26 mouse cellular contexts compared by ENCODE assay signal in genomic region chr5:20876934-20877426, GRCm38 (mm10). TPM values are rescaled to one million over a fixed set of nuclear protein-coding genes. Genes with fewer than 3 reads are reported as not detected.
DNase-seq lines count a peak whose midpoint lies in the region; ATAC-seq and TF ChIP-seq lines count a peak whose summit lies in the region.
"Had no signal": no experiment of that assay in that cellular context is flagged by ENCODE, and none has a peak within 500 bp of the region (broad histone marks: within the 10 kb centered on the region; RNA-seq: fewer than 3 reads in every experiment).

No protein-coding gene starts in this region.

- no peak for DNase-seq in gastrocnemius, adult 2 months
- no peak for DNase-seq in gastrocnemius, adult 18-20 months (ENCODE audit: low spot score)
- peak; percentile 37 for DNase-seq in CD4-positive, CD25-positive, alpha-beta regulatory T cell, adult 2 months (ENCODE audit: low read depth, low spot score)
- DNase-seq in MEL (ENCODE audit: low read depth, low spot score): no peak
- DNase-seq: adrenal gland, adult 8-10 months; adrenal gland, postnatal 14 days; adrenal gland, postnatal 36 days; B cell, adult 2 months; cerebellum, adult 11-12 months; cerebellum, adult 2 months; cerebellum, adult 9-10 months; cerebellum, postnatal 10 days; cerebellum, postnatal 36 days; embryo, embryonic 11 days had no signal

- TF ChIP-seq POLR2A in MEL (IDR thresholded peaks at IDR 0.05; ENCODE audit: control insufficient read depth in 1 of 2, insufficient read depth in 1 of 2, low read depth in 1 of 2, low read length in 2 of 2, poor library complexity in 1 of 2): no peak

- no peaks in the 10 kb centered on the region for H3K27me3 ChIP-seq in MEL (ENCODE audit: control insufficient read depth in 1 of 2, insufficient read depth in 2 of 2, low read length in 2 of 2)
- H3K27me3 ChIP-seq: CH12.LX; embryonic facial prominence, embryonic 13.5 days; embryonic facial prominence, embryonic 15.5 days; forebrain, embryonic 12.5 days had no signal

- H3K79me2 ChIP-seq in MEL (ENCODE audit: control insufficient read depth, insufficient read depth, low read length, poor library complexity): peaks cover 59% of the 10 kb centered on the region

- H3K36me3 ChIP-seq in MEL (ENCODE audit: control insufficient read depth in 1 of 2, insufficient read depth in 2 of 2, low read length in 2 of 2): peaks cover 0 to 46% of the 10 kb centered on the region in 2 experiments; a peak in 2 of 4 replicates
- H3K36me3 ChIP-seq: embryonic facial prominence, embryonic 13.5 days; embryonic facial prominence, embryonic 15.5 days; forebrain, embryonic 12.5 days had no signal

- no peaks in the 10 kb centered on the region for H3K9me3 ChIP-seq in MEL (replicated peaks; ENCODE audit: insufficient read depth, low read length)
- H3K9me3 ChIP-seq: embryonic facial prominence, embryonic 13.5 days; embryonic facial prominence, embryonic 15.5 days; forebrain, embryonic 10.5 days; forebrain, embryonic 12.5 days; G1E had no signal

- H3K9ac ChIP-seq in MEL (ENCODE audit: control insufficient read depth, low read depth, low read length, poor library complexity, severe bottlenecking): 0 out of 2 replicates have a peak overlapping the region, but pooled peaks have one; percentile 7
- H3K9ac ChIP-seq: embryonic facial prominence, embryonic 13.5 days; embryonic facial prominence, embryonic 15.5 days; forebrain, embryonic 12.5 days had no signal

- peak; percentile 34 for ATAC-seq in inflammation-experienced regulatory T-cells, adult 6 months
- no peak for ATAC-seq in granulocyte monocyte progenitor cell, adult 5-6 weeks (replicated peaks; ENCODE audit: poor library complexity, severe bottlenecking)
- no peak for ATAC-seq in megakaryocyte, adult 5-6 weeks (ENCODE audit: poor library complexity, severe bottlenecking)
- ATAC-seq: forebrain, embryonic 14.5 days; forebrain, embryonic 16.5 days had no signal

- intact Hi-C loops in gastrocnemius, adult 2 months (cut with DNase I): loop anchor here (5.0 kb wide), 2 partner anchors 55 to 85 kb away; no protein-coding TSS in a partner anchor

- no peak overlapping the region for H3K4me3 ChIP-seq in gastrocnemius, adult 2 months
- H3K4me3 ChIP-seq in MEL (ENCODE audit: control insufficient read depth in 1 of 2, insufficient read depth in 1 of 2, low read depth in 2 of 2, low read length in 2 of 2): peak overlapping the region in 1 of 2 experiments; percentile 14; a peak in 1 of 4 replicates
- H3K4me3 ChIP-seq: embryonic facial prominence, embryonic 13.5 days; embryonic facial prominence, embryonic 15.5 days; erythroblast, embryonic 14.5 days; forebrain, embryonic 10.5 days; forebrain, embryonic 12.5 days had no signal

- peak; percentile 64 to 86; a peak in 3 of 4 replicates for TF ChIP-seq EP300 in MEL (IDR thresholded peaks at IDR 0.05; ENCODE audit: low read depth in 1 of 2, low read length in 2 of 2)

- H3K4me1 ChIP-seq in MEL (ENCODE audit: control insufficient read depth in 1 of 2, insufficient read depth in 2 of 2, low read length in 2 of 2): peaks cover 20 to 24% of the 10 kb centered on the region in 2 experiments

- TF ChIP-seq RAD21 in MEL (IDR thresholded peaks at IDR 0.05; ENCODE audit: low read depth, low read length): no peak

- no peak for TF ChIP-seq CTCF in gastrocnemius, adult 2 months (IDR thresholded peaks at IDR 0.05)
- TF ChIP-seq CTCF in MEL (IDR thresholded peaks at IDR 0.05 in 2 of 3, conservative IDR thresholded peaks at IDR 0.05 in 1 of 3; ENCODE audit: control insufficient read depth in 1 of 3, insufficient read depth in 1 of 3, low read depth in 2 of 3, low read length in 3 of 3, poor library complexity in 1 of 3, severe bottlenecking in 1 of 3): no peak

- peak overlapping the region; percentile 97 for H3K27ac ChIP-seq in gastrocnemius, adult 2 months
- H3K27ac ChIP-seq in MEL (ENCODE audit: control insufficient read depth, low read depth, low read length): peak overlapping the region; percentile 35
- H3K27ac ChIP-seq: embryonic facial prominence, embryonic 13.5 days; embryonic facial prominence, embryonic 15.5 days; forebrain, embryonic 10.5 days; forebrain, embryonic 12.5 days had no signal

TF ChIP-seq in MEL, 35 proteins besides CTCF, POLR2A, EP300 and RAD21:
- TF ChIP-seq MXI1 (IDR thresholded peaks at IDR 0.05; ENCODE audit: low read depth, low read length): 0 out of 2 replicates have a peak, but pooled peaks have one; percentile 45
- TF ChIP-seq MEF2A (IDR thresholded peaks at IDR 0.05; ENCODE audit: extremely low read depth, insufficient replicate concordance, low read depth, low read length, poor library complexity, severe bottlenecking): no peak
- no peak for TF ChIP-seq MYB (IDR thresholded peaks at IDR 0.05; ENCODE audit: low read depth, low read length)
- TF ChIP-seq TBP (IDR thresholded peaks at IDR 0.05; ENCODE audit: low read depth, low read length): no peak
- TF ChIP-seq TCF12 (IDR thresholded peaks at IDR 0.05; ENCODE audit: low read depth, low read length): 0 out of 2 replicates have a peak, but pooled peaks have one; percentile 32
- no peak for TF ChIP-seq ELF1 (IDR thresholded peaks at IDR 0.05; ENCODE audit: low read depth, low read length)
- no peak for TF ChIP-seq NELFE (IDR thresholded peaks at IDR 0.05; ENCODE audit: low read depth, low read length)
- TF ChIP-seq GATA1 (IDR thresholded peaks at IDR 0.05; ENCODE audit: low read depth, low read length): peak; percentile 91
- peak; percentile 32; the same call in 1 of the 2 replicates for TF ChIP-seq MAFK (IDR thresholded peaks at IDR 0.05; ENCODE audit: borderline replicate concordance, low read depth, low read length)
- 0 out of 2 replicates have a peak, but pooled peaks have one; percentile 45 for TF ChIP-seq ETS1 (IDR thresholded peaks at IDR 0.05; ENCODE audit: low read depth, low read length)
- TF ChIP-seq RCOR1 (IDR thresholded peaks at IDR 0.05; ENCODE audit: low read depth, low read length): peak; percentile 64; the same call in 1 of the 2 replicates
- TF ChIP-seq MYC (IDR thresholded peaks at IDR 0.05; ENCODE audit: low read depth, low read length): 0 out of 2 replicates have a peak, but pooled peaks have one; percentile 11
- peak; percentile 82 for TF ChIP-seq SIN3A (IDR thresholded peaks at IDR 0.05; ENCODE audit: low read length)
- peak; percentile 85; the same call in 1 of the 2 replicates for TF ChIP-seq CHD1 (IDR thresholded peaks at IDR 0.05; ENCODE audit: low read depth, low read length)
- no peak for TF ChIP-seq GABPA (IDR thresholded peaks at IDR 0.05; ENCODE audit: low read depth, low read length)

RNA-seq across cellular contexts. Expression of gene Phtf2, which starts 4.9 kb away (rescaled TPM):
- total RNA-seq in gastrocnemius, adult 2 months (2021): 100 to 1,000 TPM; 176 to 181 TPM
- 100 to 1,000 TPM; 162 to 166 TPM for total RNA-seq in gastrocnemius, adult 18-20 months (2021)
- total RNA-seq in MEL (2012; rRNA removed): 18.2 and 20.0 TPM in 2 replicates
- polyA plus RNA-seq in MEL (2012; ENCODE audit: insufficient read depth in 1 of 2, insufficient read length in 2 of 2, low read depth in 1 of 2, low replicate concordance in 2 of 2, missing spikeins in 1 of 2): 10 to 100 TPM in 1 of 2 experiments, not detected in 1; 20.0 TPM
- 10 to 100 TPM; 41.2 to 48.5 (median 41.4) TPM for polyA plus RNA-seq in inflammation-experienced regulatory T-cells, adult 6 months (2017; shearing (Covaris generic))
- 11.2 and 17.7 TPM in 2 replicates for total RNA-seq in granulocyte monocyte progenitor cell, adult 5-6 weeks (2014; fragmentation: Nextera tagmentation)
- total RNA-seq in granulocyte monocyte progenitor cell, adult 5-6 weeks (2017): 12.3 and 12.6 TPM in 2 replicates
- total RNA-seq in megakaryocyte, adult 5-6 weeks (2015): 4.3 and 6.5 TPM in 2 replicates
- 9.3 and 14.6 TPM in 2 replicates for total RNA-seq in megakaryocyte, adult 5-6 weeks (2017)

RNA-seq across cellular contexts. Expression of gene Tmem60, which starts 5.0 kb away (rescaled TPM):
- total RNA-seq in gastrocnemius, adult 2 months (2021): 10 to 100 TPM; 17.6 to 19.7 TPM
- total RNA-seq in gastrocnemius, adult 18-20 months (2021): 10 to 100 TPM; 20.1 to 21.7 TPM
- 22.4 and 23.5 TPM in 2 replicates for total RNA-seq in MEL (2012; rRNA removed)
- polyA plus RNA-seq in MEL (2012; ENCODE audit: insufficient read depth in 1 of 2, insufficient read length in 2 of 2, low read depth in 1 of 2, low replicate concordance in 2 of 2, missing spikeins in 1 of 2): 10 to 100 TPM in 1 of 2 experiments, not detected in 1; 37.4 TPM
- 10 to 100 TPM; 44.3 to 53.7 (median 50.8) TPM for polyA plus RNA-seq in inflammation-experienced regulatory T-cells, adult 6 months (2017; shearing (Covaris generic))
- 25.9 and 39.1 TPM in 2 replicates for total RNA-seq in granulocyte monocyte progenitor cell, adult 5-6 weeks (2014; fragmentation: Nextera tagmentation)
- total RNA-seq in granulocyte monocyte progenitor cell, adult 5-6 weeks (2017): 13.6 and 18.0 TPM in 2 replicates
- 32.1 and 37.5 TPM in 2 replicates for total RNA-seq in megakaryocyte, adult 5-6 weeks (2015)
- total RNA-seq in megakaryocyte, adult 5-6 weeks (2017): 7.5 and 12.2 TPM in 2 replicates
